Mouse (Mus musculus): ENCODE results near the gene Cant1.
"Not testable (repeated sequence)": the region's sequence is repeated elsewhere in the genome, so short reads cannot be mapped to it uniquely, and the experiment has no call there.

Gene Cant1

DNA sequence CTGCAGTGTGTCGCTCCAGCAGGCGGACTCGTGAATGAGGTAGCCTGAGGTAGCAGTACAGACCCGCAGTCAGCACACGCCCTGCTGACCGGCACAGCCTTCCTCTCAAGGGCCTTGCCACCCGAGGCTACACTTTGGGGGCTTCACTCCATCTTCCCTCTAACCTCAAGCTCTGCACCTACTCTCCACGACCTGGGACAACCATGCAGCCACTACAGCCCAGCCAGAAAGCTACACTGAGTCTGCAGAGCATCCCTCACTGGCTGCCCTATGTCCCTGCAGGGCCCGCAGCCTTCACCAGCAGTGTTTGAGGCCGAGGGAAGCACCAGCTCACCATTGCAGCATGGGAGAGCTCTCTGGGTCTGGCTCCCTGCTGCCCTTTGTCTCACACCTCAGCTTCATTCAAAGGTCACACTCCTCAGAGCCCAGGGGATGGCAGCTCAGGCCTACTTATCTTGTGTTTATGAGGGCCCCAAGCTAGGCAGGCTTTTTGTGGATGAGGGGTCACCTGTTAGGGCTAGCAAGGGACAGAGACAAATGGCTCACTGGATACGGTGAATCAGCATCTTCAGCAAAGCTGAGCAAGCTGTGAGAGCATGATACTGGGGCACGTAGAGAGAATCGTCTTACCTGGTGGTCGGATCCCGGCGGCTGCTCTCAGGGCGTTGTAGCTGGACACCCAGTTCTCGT lies 10.7 kb downstream of the Cant1 start:
- no peak for DNase-seq (ENCODE audit: low spot score in 2 of 2)

DNA sequence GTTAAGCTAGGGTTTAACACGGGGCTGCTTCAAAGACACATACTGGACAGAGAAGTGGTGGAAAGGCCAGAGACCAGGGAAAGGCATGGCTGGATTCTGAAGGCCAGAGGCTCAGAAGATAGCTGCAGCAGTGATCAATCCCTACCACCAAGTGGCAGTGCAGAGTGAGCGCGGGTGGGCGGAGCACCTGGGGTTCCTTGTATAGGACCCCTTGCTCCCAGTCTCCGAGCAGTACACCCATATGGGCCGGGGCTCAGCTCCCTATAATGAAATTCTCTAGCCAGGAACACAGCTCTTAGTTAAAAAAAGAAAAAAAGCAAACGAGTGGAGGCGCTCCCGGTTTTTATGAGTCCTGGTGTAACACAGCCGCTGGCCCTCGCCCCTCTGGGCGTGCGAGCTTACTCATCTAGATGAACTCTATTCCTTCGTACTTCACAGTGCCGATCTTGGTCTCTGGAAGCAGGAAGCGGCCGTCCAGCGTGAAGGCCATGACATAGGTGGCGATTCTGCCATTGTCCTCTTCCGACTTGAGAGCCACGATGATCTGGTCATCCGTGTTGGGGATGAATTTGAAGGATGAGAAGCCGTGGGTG lies 11.5 kb downstream of the Cant1 start:
- no peak for DNase-seq (ENCODE audit: low spot score in 2 of 2)

DNA sequence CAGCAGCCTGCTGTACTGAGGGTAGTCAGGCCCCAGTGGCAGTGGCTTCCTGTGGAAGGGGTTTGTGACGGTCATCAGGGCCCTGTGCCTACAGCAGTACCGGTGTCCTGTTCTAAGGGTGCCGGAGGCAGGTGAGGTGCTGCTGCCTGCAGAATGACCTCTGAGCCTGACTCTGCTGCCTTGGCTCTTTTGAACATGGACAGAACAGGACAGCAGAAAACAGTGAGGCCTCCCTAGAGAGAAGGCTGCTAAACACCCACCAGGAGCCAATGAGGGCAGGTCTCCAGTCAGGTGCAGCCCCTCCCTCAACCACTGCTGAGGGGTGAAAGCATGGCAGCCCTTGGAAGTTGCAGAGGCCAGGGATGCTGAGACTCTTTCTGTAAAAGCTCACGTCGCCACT lies 12.4 kb downstream of the Cant1 start:
- DNase-seq (ENCODE audit: low spot score in 2 of 2), result no peak

DNA sequence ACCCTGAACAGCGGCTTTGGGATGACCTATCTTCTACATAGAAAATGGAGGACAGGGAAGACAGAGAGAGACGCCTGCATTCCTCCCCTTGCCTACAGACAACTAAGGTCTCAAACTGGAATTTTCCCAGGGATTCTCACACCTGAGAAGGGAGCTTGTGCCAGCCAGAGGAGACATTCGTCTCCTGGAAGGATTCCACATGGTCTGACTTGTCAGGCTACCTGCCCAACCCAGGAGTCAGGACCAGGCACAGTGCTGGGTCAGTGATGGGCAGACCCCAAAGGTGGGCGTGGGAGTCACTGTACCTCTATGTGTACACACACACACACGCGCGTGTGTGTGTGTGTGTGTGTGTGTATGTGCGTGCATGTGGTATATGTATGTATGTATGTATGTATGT lies 13.6 kb downstream of the Cant1 start:
- DNase-seq (ENCODE audit: low spot score in 2 of 2), result no peak

DNA sequence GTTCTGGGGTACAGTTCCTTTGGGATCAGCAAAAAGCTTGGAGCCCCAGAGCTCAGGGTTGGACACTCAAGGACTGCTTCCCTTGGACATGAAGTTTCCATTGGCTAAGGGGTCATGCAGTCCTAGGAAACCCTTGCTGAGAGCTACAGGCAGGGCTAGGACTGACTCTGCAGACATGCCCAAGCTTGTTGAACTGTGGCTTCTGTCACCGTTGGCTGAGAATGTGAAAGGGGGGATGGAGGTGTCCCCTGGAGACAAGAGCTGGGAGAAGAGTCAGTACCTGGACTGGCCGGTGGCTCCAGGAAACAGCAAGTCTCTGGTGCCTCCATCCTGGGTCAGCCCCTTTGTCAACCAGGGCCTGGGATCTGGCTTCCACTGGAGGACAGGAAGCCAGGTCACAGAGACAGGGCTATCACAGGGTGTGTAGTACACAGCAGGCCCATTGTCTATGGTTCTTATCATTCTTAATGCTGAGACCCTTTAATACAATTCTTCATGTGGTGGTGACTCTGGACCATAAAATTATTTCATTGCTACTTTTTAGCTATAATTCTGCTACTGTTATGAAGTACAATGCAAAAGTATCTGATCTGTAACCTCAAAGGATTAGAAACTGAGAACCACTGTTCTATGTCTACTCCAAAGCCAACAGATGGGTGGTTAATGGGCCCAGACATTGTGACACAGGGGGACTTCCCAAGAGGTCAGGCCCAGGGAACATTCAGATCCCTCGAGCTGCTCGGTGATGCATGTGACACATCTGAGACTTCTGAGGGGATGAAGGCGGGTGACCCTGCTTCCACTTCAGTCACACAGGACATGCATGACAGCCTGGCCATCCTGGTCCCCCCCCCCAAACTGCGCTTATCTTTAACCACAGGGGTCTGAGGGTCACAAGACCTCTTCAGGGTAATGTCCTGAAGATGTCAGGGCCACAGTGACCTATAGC lies 14.7 kb downstream of the Cant1 start:
- peak in 1 of 2 experiments; percentile 27 for DNase-seq (ENCODE audit: low spot score in 2 of 2)

DNA sequence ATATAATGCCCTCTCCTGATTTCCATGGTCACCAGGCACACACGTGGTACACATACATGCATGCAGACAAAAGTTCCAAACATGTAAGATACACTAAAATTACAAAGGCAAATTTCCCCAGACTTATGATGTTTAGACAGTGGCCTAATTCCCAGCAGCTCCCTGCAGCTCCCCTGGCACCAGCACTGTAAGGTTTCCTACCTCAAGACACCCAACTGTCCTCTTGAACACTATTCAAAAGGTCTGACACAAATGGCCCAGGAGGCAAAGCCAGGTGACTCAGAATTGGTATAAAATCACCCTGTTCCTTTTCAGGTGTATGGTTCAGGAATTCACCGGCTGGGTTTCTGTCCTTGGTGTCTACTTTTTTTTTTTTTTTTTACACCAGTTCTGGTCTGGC lies 15.7 kb downstream of the Cant1 start:
- DNase-seq (ENCODE audit: low spot score in 2 of 2), result no peak

DNA sequence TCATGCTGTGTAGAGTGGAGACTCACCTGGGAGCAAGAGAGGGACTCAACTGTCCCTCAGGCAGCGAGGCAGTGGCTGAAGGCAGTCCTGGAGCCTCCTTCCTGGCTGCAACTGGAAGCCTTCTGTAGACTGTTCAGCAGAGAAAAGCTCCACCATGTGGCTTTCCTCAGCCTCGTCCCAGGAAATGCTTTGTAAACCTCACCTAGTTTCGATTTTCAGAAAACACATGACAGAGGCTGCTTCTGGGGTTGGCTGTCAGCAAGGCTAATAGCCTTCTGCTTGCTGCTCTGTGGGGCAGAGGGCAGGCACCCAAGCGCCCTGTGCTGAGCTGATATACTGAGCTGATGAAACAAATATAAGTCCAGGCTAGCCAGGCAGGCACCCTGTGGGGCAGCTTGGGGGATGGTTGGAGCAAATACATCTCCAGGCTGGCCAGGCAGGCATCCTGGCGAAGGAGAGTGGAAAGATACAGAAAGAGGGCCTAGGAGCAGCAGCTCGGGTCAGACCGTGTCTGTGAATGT lies 17.1 kb downstream of the Cant1 start, which contains the start of gene Lgals3bp:
Gene Lgals3bp, minus strand, starts transcription at position 333 of the 521 bp plus-strand sequence.
- DNase-seq (ENCODE audit: low spot score in 2 of 2), result peak; percentile 53 to 60

DNA sequence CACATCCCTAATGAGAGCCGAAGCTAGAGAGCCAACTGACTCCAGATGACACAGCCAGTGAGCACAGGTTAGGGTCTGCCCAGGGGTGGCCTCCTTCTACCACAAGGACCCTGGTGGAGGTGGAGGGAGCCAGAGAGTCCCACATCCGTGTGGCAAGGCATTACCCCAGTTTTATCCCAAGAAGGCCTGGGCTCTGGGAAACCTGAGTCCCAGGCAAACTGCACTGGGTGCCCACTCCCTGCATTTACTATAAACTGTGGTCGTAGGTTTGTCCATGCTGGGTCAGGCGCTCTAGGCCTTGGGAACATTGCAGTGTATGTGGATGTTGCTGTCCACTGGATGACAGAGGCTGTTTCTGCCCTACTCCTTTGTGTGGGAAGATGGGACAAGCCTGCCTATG lies 17.7 kb downstream of the Cant1 start:
- no peak for DNase-seq (ENCODE audit: low spot score in 2 of 2)

DNA sequence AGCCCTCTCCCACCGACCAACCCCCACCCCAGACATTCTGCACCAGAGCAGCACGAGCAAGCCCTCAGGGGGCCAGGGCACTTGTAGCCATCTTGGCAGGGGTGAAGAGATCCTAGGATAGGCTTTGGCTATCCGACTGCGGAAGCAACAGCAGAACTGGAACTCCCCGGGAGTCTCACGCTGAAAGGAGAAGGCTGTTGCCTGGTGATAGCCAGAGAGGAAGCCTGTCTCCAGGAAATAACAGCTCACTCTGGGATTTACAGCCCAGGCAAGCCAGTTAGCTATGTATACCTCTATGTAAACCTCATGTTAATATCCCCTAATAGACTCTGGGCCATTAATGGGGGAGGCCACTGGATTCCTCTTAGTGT lies 18.3 kb downstream of the Cant1 start:
- no peak for DNase-seq (ENCODE audit: low spot score in 2 of 2)

DNA sequence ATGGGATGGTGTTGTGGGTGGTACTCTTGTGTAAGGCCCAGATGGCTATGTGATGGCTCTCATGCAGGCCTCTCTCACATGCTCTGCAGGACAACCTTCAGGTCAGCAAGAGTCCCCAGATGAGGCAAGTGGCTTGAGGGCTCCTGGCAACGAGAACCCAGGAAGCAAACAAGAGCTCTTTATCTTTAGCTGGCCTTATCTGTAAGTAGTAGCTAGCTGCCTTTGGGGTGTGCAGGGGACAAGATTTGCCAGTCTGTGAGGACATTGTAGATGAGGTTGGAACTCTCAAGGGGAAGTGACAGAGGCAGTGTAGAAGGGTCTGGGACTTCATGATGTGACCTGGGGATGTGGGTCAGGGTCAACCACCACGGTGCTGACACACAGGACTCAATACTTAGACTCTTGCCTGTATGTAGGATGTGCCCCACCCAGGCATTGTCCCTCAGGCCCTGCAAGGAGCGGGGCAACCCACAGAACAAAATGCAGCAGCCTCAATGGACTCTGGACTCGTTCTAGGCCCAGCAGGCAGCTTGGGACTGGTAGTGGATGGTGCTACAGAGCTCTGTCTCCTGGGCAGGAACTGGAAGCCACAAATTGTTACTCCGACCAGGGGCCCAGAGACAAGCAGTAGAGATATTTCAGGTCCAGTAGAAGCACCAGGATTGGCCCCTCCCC lies 18.9 kb downstream of the Cant1 start:
- DNase-seq (ENCODE audit: low spot score in 2 of 2), result no peak

DNA sequence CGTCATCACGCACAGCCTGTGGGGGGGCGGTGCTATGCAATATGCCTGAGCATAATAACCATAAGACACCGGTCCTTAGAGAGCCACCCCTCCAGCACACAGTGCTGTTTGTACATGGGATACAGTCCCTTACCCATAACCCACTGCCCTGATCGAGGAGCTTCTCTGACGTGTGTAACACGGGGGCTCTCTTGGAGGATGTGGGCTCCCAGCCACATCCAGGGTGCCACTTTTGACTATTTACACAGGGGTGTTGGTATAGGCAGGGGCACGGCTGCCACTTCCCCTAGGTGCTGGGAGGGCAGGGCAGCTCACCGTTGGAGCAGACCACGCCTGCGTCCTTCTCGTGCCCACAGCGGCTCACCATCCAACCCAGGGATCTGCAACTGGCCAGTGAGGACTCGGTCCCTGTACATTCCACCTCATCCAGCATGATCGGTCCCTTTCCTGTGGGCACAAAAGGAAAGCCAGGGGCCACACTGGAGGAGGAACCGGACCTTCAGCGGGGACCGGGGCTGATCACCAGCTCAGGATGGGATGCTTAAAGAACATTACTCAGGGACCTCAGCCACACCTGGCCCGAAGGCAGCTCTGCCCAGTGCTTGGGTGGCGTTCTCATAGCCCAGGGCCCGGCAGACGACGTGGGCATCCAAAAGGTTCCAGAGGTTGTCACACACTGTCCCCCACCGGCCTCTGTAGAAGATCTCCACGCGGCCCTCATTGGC lies 20.9 kb downstream of the Cant1 start:
- no peak for DNase-seq (ENCODE audit: low spot score in 2 of 2)

DNA sequence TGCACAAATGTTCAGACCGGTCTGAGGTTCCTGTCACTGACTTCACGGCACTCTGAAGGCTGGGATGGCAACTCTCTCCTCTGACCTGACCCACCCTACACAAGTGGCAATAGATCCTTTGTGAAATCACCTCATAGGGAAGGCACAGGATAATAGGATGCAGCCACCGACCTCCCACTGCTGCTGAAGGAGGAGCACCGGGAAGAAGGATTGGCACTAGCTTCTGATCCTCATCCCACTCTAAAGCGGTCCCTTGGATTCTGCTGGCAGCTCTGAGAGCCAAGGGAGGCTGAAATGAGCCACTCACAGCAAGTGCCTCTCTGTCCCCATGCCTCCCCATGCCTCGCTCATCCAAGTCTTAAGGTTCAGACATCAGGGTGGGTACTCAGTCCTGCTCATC lies 24.3 kb downstream of the Cant1 start:
- no peak for DNase-seq (ENCODE audit: low spot score in 2 of 2)

DNA sequence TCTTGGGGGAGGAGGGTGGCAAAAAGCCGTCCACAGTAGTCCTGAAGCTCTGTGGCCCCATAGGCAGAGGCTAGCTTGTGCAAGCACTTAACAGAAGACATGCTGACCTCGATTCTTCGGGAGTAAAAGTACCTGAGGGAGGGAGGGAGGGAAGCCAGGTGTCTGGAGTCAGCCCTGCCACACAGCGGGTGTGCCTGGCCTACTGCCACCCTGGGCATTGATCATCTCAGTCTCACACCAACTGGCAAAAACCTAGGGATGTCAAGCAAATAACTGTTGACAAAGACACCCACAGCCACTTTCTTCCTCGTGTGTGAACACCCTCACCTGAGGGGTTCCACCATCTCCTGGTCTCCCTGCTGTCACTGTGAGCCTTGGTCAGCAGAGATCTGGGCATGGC lies 24.9 kb downstream of the Cant1 start:
- no peak for DNase-seq (ENCODE audit: low spot score in 2 of 2)

DNA sequence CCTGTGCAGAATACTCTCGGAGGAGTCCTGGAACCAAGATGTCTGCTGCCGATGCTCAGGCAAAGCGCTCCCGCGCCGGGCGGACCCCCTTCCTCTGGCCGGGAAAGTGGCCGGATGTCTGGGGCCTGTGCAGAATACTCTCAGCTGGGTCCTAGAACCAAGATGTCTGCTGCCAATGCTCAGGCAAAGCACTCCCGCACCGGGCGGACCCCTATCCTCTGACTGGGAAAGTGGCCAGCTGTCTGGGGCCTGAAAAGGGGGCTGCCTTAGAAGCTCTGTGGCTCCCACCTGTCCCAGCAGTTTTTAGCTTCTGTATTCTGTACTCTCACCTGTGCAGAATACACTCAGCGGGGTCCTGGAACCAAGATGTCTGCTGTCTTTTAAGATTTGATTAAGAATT lies 31.1 kb downstream of the Cant1 start:
- not testable (repeated sequence) for DNase-seq (ENCODE audit: low spot score in 2 of 2)

DNA sequence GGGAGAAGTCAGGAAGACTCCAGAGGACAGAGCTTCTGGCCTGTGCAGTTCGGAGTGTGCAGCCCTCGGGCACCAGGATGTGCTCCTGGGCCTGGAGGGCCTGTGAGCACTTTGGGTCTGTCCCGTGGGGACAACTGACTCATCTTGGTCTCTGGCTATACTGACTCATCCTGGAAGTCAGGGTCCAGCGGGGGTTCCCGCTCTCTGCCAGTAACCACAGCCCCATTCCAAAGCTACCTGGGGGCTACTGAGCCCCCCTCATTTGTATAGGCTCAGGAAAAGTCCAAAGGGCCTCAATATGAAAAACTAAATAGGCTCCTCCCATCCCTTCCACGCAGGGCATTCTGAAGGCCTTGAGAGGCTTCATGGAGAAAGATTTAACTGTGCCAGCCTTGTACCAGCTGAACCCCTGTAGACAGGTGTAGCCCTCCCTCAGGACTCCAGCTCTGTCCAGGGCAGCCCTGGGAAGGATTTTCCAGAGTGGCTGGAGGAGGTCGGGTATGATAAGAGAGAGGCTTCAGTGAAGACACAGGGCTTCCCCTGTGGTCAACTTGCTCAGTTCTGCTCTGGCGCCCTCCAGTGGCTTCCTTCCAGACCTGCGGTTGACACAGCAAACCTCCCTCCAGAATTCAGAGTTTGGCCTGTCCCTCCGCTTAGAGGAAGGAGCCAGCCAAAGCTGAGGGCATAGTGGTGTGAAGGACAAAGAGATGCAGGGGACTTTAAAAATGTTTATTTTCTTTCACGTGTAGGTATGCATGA lies 39.5 kb downstream of the Cant1 start:
- peak; percentile 59 to 70 for DNase-seq (ENCODE audit: low spot score in 2 of 2)

DNA sequence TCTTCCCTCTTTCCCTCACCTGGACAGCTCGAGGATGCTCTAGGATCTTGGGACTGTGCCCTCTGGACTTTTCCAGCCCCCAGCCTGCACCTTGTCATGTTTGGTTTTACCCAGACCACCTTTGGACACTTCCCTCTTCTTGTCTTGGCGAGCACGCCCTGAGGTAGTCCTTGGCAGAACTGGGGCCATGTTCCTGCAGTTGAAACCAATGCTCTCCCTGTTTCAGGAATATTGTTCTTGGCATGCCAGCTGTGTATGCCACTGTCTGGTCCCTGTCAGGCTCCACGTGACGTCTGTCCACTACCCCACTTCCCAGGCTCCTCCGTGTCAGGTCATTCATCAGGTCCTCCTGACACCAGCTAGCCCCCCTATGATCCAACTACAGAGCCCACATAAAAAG lies 40.2 kb downstream of the Cant1 start:
- DNase-seq (ENCODE audit: low spot score in 2 of 2), result no peak

DNA sequence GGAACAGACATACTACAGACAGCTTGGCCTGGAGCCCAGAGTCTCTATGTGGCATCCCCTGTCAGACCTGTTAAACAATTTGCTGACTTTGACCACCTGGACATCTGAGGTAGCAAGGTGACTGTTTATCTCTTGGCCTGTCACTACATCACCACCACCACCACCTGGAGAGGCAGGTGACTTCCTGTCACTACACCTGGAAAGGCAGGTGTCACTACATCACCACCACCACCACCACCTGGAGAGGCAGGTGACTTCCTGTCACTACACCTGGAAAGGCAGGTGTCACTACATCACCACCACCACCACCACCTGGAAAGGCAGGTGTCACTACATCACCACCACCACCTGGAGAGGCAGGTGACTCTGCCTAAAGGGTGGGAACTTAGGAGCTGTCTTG lies 42.6 kb downstream of the Cant1 start:
- not testable (repeated sequence) for DNase-seq (ENCODE audit: low spot score in 2 of 2)

DNA sequence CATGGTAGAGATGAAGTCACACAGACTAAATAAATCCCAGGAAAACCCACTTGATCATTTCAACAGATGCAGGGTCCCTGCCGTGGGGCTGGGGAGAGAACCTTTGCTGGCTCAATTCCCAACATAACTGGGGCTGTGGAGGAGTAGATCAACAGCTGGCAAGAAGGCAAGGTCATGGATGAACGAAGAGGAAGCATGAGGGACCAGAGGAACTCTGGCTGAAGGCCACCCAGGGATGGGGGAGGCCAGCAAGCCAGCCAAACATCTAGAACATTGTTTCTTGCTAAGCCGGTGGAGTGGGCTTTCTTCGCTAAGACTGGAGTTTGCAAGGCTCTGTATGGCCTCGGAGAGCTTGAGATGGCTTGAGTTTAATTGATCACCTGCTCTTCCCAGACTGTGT lies 43.0 kb downstream of the Cant1 start:
- no peak for DNase-seq (ENCODE audit: low spot score in 2 of 2)

DNA sequence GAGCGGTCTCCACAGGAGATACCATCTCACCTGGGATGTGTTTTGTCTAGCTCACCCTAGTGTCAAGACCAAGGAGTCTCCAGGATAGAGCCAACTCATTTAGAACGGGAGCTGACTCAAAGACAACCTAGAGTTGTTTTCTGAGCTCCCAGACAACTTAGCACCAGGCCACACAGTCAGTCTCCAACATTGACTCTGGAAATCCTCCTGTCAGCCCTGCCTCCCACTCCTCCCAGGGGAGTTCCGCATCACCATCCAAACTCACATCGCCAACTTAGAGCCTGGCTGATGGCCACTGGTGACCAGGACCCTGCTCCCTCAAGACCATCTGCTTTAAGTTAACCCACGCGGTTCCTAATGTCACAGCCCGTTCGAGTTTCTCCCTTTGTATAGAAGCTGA lies 43.4 kb downstream of the Cant1 start:
- DNase-seq (ENCODE audit: low spot score in 2 of 2), result no peak

DNA sequence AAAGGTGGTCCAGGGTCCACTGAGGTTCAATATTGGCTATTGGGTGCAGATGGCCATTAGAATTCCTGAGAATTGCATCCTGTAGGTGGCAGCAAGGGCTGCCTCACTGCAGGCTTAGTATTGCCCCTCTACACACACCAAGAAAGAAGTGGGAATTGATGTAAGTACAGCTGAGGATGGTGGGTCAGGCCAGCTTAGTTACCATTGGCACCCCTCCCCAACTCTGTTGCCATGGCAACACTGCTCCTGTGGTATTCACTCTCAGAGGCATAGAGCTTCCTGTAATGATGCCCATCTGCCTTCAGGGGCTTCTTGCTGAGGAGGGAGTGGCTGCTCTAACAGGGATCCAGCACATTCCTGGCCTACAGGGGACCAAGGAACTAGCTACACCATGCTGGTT lies 43.9 kb downstream of the Cant1 start:
- no peak for DNase-seq (ENCODE audit: low spot score in 2 of 2)
